Mouse (Mus musculus) gastrocnemius, postnatal 10 days (tissue): ENCODE data around the gene Thsd7b. TPM values are rescaled to one million over a fixed set of nuclear protein-coding genes. Genes with fewer than 3 reads are reported as not detected.

ENCODE experiments used
- DNase-seq: peaks from one replicate; pipeline ENCODE4 v3.0.0; 2021; ENCODE audit warnings: mixed read lengths
- total RNA-seq, 2 experiments: library from RNA; stranded (reverse); gene quantifications; 2 replicates each; pipeline ENCODE4 v1.2.3; 2021

Thsd7b gene
- total RNA-seq, 2 experiments from 2014 or later, result 1.4 to 2.2 TPM

- DNase-seq, result no peak
These were observed 253.9 kb downstream of the Thsd7b start for GRCm38 (mm10) chr1:129526967-129527366.

DNA sequence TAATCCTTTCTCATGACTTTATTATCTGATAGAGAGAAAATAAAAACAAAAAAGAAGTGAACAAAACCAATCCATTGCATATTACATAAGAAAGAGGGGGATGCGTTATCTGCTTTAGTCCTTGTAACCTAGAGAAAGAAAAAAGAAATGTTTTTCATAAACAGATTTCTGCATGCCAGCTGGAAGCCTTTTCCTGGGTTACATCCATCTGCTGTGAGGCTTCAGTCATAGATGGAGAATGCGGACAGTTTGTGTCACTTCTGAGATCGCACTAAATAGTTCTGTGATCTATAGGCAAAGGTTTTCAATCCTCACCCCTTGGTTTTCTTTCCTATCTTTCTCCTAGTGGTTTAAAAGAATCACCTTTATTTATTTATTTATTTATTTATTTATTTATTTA, 259.1 kb downstream of the Thsd7b start:
- DNase-seq, result no peak

DNA sequence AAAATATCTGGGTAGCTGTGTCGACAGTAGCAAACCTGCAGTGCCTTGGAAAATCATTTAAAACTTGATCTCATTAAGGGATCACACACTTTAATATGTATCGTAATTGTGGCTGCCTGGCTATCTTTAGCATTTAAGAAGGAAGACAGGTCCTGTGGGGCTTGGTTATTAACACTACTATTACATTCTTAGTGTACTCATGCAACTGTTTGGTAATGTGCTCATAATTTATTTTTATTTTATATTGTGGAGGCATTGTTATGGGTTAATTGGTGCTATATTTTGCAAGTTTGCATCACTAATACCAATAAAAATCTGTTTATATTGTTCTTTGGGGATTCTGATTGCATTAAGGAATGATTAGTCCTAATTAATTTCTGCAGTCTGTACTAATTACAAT, 265.4 kb downstream of the Thsd7b start:
- no peak for DNase-seq

GRCm38 (mm10) chr1:129538970-129539369, 265.9 kb downstream of the Thsd7b start:
- DNase-seq, result no peak

DNA sequence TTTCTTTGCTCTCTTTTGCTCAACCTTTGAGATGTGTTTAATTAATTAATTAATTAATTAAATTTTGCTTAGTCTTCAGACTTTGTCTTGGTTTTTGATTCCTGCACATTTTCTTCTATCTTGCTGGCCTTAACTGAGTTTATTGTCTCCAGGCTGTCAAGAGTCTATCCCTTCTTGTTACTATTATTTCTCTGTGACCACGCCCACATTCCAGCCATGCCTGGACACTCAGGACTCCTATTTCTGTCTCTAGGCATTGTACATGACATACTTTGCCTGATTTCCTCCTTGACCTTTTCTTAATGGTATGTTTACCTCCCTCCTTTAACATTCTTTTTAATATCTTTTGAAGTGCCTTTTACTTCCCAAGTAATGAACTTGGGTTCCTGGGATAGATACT, 267.6 kb downstream of the Thsd7b start:
- no peak for DNase-seq

GRCm38 (mm10) chr1:129542563-129543146, 269.6 kb downstream of the Thsd7b start:
- no peak for DNase-seq

- DNase-seq, result no peak
These were observed 270.1 kb downstream of the Thsd7b start for GRCm38 (mm10) chr1:129543169-129543568.

DNA sequence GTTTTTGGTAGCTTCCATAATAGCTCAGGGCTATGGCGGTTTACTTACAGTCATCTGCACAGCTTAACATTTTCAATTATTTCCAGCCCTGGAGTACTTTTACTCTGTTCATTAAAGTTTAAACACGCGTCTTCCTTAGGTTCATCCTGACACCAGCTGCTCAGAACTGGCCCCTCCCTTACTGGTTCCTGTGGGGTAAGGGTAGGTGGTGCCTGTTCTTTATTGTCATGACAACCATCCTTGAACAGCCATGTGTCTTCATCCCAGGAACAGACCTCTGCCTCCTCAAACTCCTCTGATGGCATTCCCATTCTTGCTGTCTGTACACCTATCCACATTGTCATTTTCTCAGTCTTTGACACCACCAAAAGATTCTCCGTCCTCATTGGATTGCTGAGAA, 285.0 kb downstream of the Thsd7b start:
- no peak for DNase-seq

DNA sequence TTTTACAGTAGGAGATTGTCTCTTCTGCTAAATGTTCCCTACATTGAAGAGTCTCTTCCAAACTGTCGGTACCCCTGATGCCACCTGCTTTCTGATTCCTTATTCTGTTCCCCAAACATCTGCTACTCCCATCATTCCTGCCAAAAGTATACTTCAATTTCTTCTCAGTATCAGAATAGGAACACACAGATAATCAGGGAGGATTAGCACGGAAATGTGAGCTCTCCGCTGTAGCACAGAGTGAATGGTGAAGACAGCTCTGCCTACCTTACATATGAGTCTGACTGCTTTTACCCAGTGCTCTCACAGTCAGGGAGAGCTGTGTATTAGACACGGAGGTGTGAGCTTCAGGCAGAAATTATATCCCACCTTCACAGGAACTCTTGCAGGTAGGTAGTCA, 286.0 kb downstream of the Thsd7b start:
- DNase-seq, result no peak

GRCm38 (mm10) chr1:129559812-129560211, 286.7 kb downstream of the Thsd7b start:
- DNase-seq, result no peak

- DNase-seq, result no peak
These were observed 289.6 kb downstream of the Thsd7b start for GRCm38 (mm10) chr1:129562707-129563106.

GRCm38 (mm10) chr1:129570522-129570921, 297.4 kb downstream of the Thsd7b start:
- DNase-seq, result no peak

- no peak for DNase-seq
These were observed 306.9 kb downstream of the Thsd7b start for GRCm38 (mm10) chr1:129579955-129580354.

GRCm38 (mm10) chr1:129586635-129587034, 313.5 kb downstream of the Thsd7b start:
- no peak for DNase-seq

DNA sequence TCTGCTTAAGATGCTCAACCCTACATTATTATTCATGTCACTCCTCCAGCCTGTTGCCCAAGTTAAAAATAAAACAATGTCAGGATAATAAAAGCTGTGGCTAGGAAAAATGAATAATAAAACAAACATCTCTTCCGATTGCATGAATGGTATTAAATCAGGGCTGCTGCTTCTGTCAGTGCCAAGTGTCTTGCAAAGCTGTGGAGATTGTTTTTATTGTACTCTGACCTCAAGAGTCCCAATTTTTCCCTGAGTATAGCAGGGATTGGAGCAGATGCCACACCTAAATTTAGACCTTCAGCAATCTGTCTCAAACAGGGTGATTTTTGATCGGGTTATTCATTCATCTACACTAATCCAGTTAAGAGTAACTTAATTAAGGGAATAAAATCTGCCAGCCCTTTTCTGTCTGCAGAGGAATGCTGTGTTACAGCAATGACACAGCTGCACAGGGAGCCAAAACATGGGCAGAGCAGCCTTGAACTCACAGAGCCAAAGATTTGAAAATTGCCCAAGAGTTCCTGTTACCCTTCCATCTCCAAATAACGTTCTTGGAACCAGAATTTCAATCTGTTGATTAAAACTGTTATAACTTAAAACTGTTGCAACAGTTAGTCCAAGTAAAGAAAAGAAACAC, 316.4 kb downstream of the Thsd7b start:
- DNase-seq, result no peak

- DNase-seq, result no peak
These were observed 322.3 kb downstream of the Thsd7b start for GRCm38 (mm10) chr1:129595447-129595846.

DNA sequence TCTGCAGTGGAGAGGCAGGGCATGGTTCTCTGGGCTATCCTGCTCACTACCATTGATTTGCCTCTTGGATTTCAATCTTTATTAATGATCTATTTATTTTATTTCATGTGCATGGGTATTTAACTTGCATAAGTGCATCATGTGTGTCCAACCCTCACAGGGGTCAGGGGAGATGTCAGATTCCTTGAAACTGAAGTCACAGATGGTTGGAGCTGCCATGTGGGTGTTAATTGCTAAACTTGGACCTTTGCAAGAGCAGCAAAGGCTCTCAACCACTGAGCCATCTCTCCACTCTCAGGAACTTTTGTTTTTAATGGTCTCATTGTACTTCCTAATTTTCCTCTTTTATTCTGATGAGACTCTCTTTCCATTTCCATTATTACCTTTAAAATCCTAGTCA, 327.8 kb downstream of the Thsd7b start:
- no peak for DNase-seq

DNA sequence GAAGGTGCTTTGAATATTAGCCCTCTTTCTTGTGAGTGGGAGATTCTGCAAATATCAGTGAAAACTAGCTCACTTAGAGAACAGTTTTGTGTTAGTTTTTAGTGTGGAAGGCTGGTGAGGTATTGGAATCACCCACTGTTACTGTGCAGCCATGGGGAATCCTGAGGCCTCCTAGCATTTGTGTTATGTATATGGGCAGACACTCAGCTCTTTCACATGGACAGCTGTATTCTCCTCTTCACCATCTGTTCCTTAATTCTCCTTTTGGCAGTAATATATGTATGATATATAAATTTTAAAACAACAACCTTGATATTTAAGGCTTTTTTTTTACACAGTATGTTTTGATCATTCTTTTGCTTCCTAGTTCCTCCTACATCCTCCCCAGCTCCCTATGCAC, 329.2 kb downstream of the Thsd7b start:
- no peak for DNase-seq

DNA sequence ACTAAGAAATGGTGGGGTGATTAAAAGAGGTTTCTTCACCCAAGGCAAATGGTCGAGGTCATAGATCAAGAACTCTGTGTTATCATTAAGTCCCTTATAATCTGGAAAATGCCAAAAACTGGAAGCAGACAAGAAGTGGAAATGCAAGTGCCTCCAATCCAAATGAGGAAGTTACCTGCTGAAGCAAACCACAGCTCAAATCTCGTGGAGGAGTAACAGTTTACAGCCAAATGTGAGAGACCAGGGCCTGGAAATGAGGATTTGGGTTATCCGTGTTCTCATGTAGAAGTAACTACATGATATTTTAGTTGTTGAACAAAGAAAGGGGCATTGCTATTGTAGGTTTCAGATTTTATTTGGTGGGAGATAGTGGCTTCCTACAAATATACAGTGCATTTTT, 335.3 kb downstream of the Thsd7b start:
- DNase-seq, result no peak

GRCm38 (mm10) chr1:129616080-129616479, 343.0 kb downstream of the Thsd7b start:
- DNase-seq, result no peak

DNA sequence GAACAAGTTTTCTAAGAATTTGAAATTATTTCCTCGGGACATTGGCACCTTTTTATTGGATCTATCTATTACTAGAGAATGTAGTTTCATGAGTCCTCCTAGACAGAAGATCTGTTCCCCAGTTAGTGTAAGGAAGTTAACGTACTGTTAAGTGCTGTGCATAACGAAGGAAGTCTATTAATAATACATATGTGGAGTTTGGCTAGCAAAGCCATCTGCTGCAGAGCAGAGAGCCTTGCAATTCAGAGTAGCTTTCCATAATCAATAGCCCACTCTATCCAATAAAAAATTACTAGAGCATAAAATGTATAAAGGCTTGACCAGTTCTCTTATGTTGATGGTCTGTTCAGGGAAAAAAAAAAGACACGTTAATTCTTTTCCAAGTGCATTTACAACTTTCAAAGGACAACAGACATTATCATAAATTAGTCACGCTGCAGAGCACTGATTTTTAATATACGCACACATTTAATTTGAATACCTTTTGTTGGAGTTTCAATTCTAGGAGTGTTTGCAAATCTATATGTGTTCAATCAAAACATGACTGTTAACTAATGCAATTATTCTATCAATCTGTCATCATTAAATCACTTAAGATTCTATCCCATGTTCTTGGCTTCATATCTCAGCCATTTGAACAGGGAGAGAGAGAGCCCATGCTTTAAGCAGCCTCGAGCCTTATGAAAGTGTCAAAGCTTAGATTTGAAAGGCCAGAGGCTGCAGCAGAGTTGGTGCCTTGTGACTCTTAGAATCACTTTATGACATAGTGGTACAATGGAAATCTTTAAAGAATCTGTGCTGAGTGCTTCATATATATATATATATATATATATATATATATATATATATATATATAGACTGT, 346.6 kb downstream of the Thsd7b start:
- DNase-seq, result no peak

DNA sequence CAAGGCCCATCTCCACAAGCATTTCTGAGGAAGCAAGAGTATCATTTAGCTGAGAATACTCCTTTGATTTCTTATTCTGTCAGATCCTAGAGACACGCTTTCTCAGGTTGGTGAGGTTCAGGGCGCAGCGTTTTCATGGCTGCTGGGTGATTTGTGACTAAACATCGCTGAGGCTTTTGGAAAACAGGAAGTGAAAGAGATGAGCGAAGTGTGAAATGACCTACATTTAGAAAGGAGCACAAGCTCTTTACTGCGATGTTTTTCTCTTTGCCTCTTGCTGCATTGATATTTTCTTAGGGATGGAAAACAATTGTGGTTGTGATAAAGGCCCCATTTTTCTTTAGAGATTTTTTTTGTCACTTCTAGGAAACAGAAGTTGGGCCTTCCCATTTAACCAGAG, 351.4 kb downstream of the Thsd7b start:
- no peak for DNase-seq

DNA sequence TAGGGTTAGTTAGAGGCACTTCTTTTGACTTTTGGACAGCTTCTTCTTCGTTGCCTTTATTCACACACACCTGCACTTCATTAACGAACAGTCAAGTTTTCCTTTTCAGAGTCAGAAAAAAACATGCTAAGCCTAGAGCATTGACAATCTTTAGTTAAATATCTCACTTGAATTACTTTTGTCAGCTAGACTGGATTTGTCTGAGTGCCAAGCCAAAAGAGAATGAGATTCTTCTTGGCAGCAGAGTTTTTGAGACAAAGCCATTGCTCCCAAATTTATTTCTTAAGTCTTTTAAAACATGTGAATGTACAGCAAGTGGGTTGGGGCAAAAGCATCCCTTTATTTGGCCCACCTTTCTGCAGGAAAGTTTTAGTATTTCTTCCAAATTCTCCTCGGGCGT, 362.0 kb downstream of the Thsd7b start:
- no peak for DNase-seq
